Mouse (Mus musculus) induced T-regulatory cell, adult 2 months (primary cell): ENCODE data around the gene Srrm1.

Experiments
- DNase-seq: peaks from one replicate; pipeline ENCODE4 v3.0.0-alpha.2; 2012; ENCODE audit warnings: low read depth

Gene Srrm1

GRCm38 (mm10) chr4:135271881-135272616, 81.1 kb downstream of the Srrm1 start:
- peak; percentile 75 for DNase-seq

DNA sequence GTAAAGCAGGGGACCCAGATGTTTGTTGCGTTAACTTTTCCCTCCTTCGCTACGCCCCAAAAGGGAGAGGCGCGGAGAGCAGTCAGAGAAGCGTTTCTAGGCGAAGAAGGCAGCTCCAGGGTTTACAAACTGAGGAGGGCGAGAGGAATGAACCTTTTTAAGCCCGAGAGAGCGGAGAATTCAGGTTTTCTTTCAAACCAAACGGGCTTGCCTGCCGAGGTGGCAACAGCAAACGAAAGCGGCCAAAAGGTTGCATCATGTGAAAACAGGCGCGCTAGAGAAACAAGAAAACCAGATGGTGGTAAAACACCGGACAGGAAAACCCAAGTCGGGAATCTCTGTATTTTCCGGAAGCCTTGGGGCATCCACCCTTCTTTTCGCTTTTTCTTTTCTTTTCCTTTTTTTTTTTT, 81.7 kb downstream of the Srrm1 start:
- DNase-seq: peak; percentile 64
